Mouse (Mus musculus) liver, embryonic 13.5 days (tissue): Measurements from ENCODE around the gene Ttc37. TPM values are rescaled to one million over a fixed set of nuclear protein-coding genes. Genes with fewer than 3 reads are reported as not detected.

Experiments
- ATAC-seq: fragments of 200-750 bp; cut with Nextera tagmentation; 2 replicates; pipeline ENCODE4 v1.8.0; 2017; ENCODE audit warnings: low read depth, mild to moderate bottlenecking, moderate number of reproducible peaks, moderate library complexity
- DNase-seq: peaks from one replicate; pipeline ENCODE4 v3.0.0; 2022
- H3K27ac ChIP-seq: fragments of 300-500 bp; sonication (generic); 2 replicates; pipeline ENCODE4 v1.5.1; 2015; ENCODE audit warnings: moderate library complexity, mild to moderate bottlenecking, inconsistent platforms
- H3K27me3 ChIP-seq: fragments of 300-500 bp; sonication (generic); 2 replicates; pipeline ENCODE4 v1.6.1; 2015; ENCODE audit warnings: mild to moderate bottlenecking, inconsistent platforms
- H3K36me3 ChIP-seq: fragments of 300-500 bp; sonication (generic); 2 replicates; pipeline ENCODE4 v1.6.1; 2015; ENCODE audit warnings: mild to moderate bottlenecking, inconsistent platforms
- H3K4me1 ChIP-seq: fragments of 300-500 bp; sonication (generic); replicated peaks from 2 replicates; pipeline ENCODE4 v1.6.1; 2015; ENCODE audit warnings: inconsistent platforms
- H3K4me2 ChIP-seq: fragments of 300-500 bp; sonication (generic); 2 replicates; pipeline ENCODE4 v1.6.1; 2015; ENCODE audit warnings: inconsistent platforms, mild to moderate bottlenecking, moderate library complexity
- H3K4me3 ChIP-seq: fragments of 300-500 bp; sonication (generic); replicated peaks from 2 replicates; pipeline ENCODE4 v1.5.1; 2015; ENCODE audit warnings: mild to moderate bottlenecking, inconsistent platforms
- H3K9ac ChIP-seq: fragments of 300-500 bp; sonication (generic); 2 replicates; pipeline ENCODE4 v1.6.1; 2015; ENCODE audit warnings: mild to moderate bottlenecking, inconsistent platforms
- H3K9me3 ChIP-seq: fragments of 300-500 bp; sonication (generic); replicated peaks from 2 replicates; pipeline ENCODE4 v1.6.1; 2016; ENCODE audit warnings: inconsistent platforms
- WGBS: fragments of 180-500 bp; shearing (Covaris S2); methylation state at CpG from one replicate; pipeline ENCODE4 v1.1.7; 2015; ENCODE audit not compliant: insufficient replicate concordance; 5-methylcytosine and 5-hydroxymethylcytosine counted together
- polyA plus RNA-seq: library from polyadenylated mRNA; unstranded; fragments of >200 nt; fragmentation: Nextera tagmentation; extraction: Ambion mirVana; gene quantifications from 2 replicates; pipeline ENCODE4 v1.2.1, GENCODE M21; 2015

Ttc37 gene
- polyA plus RNA-seq, 1 experiment from 2014 or later, result 4.5 TPM

DNA sequence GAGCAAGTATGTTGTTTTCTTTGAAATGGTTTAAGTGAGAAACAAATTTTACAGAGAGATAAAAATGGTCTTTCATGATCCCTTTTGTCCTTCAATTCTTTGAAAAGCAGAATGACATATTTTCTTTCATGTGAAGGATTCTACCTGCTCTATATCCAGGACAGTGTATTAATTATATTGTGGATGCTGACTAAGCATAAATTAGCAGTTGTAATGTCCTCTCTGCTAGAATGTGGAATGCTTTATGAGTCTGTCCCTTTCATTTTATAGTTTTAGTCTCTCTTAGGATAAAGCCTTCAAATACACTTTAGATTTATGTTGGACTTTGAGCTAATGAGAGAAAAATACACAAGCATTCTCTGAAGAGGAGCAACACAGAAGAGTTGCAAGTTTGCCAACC is 75.8 kb downstream of the Ttc37 start:
- Histone ChIP-seq H3K9me3 (no peaks in the 10 kb centered on the region), H3K9ac (no peak overlapping the region), H3K4me3 (no peak overlapping the region), H3K36me3 (peaks cover 21% of the 10 kb centered on the region), H3K4me2 (no peak overlapping the region), H3K4me1 (no peaks in the 10 kb centered on the region), H3K27me3 (no peaks in the 10 kb centered on the region), H3K27ac (no peak overlapping the region)
- DNase-seq (no peak), ATAC-seq (no peak)

DNA sequence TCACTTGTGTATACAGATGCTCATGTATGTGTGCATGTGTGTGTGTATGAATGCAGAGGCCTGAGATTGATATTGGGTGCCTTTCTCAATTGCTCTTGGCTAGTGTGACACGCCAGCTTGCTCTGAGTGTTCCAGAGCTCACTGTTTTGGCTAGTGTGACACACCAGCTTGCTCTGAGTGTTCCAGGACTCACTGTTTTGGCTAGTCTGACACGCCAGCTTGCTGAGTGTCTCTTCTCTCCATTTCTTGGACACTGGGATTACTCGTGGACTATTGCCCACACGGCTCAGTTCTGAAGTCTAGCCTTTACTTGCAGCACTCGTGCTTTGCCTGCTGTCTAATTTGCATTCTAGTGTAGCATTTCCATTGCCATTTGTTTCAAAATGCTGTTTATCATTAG is 80.2 kb downstream of the Ttc37 start:
- no peak overlapping the region for H3K27ac ChIP-seq
- DNase-seq (no peak), ATAC-seq (no peak)
- no peaks in the 10 kb centered on the region for H3K9me3 ChIP-seq
- 0 out of 2 replicates have a peak, but pooled peaks cover 3% of the 10 kb centered on the region for H3K4me1 ChIP-seq
- H3K36me3 ChIP-seq, result peaks cover 31% of the 10 kb centered on the region
- WGBS, result 75% methylated on average over 5 of the region's 5 CpGs
- H3K4me2 ChIP-seq, result no peak overlapping the region
- no peak overlapping the region for H3K9ac ChIP-seq
- H3K27me3 ChIP-seq, result no peaks in the 10 kb centered on the region
- H3K4me3 ChIP-seq, result no peak overlapping the region

DNA sequence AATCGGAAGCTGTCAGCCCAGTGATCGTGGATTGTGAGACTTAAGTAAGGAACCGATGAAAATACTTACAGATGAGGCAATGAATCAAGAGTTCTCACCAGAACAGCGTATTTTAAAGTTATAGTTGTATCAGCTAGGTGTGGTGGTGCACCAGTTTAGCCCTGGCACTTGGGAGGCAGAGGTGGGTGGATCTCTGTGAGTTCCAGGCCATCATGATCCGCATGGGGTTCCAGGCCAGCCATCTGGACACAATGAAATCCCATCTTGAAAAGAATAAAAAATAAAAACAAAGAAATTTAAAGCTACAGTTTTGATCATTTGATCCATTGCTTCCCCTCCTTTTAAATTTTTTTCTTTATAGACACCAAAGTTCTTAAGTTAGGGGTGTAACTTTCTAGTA is 89.1 kb downstream of the Ttc37 start:
- Histone ChIP-seq H3K4me1 (no peaks in the 10 kb centered on the region), H3K27me3 (no peaks in the 10 kb centered on the region), H3K9me3 (no peaks in the 10 kb centered on the region), H3K27ac (no peak overlapping the region), H3K4me3 (no peak overlapping the region), H3K4me2 (no peak overlapping the region), H3K36me3 (peaks cover 33% of the 10 kb centered on the region), H3K9ac (no peak overlapping the region)
- WGBS, result 84% methylated on average over 5 of the region's 5 CpGs
- DNase-seq (no peak), ATAC-seq (no peak)

DNA sequence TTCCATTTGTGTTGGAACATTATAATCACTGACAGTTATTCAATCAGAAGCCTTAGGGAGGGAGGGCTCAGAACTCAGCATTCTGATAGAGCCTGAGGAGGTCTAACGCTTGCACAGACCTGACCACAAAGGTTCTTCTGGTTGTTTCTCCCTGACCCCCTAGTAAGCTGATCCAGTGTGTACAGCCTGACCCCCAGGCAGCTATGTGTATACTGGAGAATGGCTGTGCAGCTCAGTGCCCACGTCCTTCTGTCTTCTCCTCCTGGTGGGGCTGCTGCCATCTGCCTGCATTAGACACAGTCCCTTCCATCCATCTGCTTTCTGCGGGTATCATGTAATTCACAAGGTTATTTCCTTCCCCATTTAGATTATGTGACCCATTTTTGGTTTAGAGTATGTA is 90.7 kb downstream of the Ttc37 start:
- H3K27ac ChIP-seq, result no peak overlapping the region
- H3K9me3 ChIP-seq, result no peaks in the 10 kb centered on the region
- H3K9ac ChIP-seq, result no peak overlapping the region
- ATAC-seq (no peak), DNase-seq (no peak)
- no peak overlapping the region for H3K4me2 ChIP-seq
- H3K27me3 ChIP-seq, result no peaks in the 10 kb centered on the region
- peaks cover 32% of the 10 kb centered on the region for H3K36me3 ChIP-seq
- H3K4me3 ChIP-seq, result no peak overlapping the region
- no peaks in the 10 kb centered on the region for H3K4me1 ChIP-seq
- 74% methylated on average over 3 of the region's 3 CpGs for WGBS

DNA sequence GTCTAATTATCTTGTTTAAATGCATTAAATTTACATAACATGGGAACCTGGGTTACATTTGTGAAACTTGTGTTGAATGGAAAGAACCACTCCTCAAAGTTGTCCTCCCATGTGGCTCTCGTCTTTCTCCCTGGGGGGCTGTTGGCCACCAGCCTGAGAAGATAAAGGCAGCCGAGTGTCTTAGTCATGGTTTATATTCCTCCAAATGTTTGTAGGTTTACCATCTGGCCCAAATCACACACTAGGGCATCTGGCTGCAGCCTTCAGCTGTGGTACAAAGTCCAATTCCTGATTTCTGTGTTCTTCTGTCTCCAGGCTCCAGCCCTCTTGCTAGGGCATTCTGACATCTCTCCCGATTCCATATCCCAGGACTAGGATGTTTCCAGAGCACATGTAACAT is 91.7 kb downstream of the Ttc37 start:
- Histone ChIP-seq H3K4me1 (no peaks in the 10 kb centered on the region), H3K9ac (no peak overlapping the region), H3K36me3 (peaks cover 32% of the 10 kb centered on the region), H3K4me3 (no peak overlapping the region), H3K4me2 (no peak overlapping the region), H3K27me3 (no peaks in the 10 kb centered on the region), H3K27ac (no peak overlapping the region), H3K9me3 (no peaks in the 10 kb centered on the region)
- ATAC-seq (no peak), DNase-seq (no peak)
- 66% methylated on average over 3 of the region's 3 CpGs for WGBS

DNA sequence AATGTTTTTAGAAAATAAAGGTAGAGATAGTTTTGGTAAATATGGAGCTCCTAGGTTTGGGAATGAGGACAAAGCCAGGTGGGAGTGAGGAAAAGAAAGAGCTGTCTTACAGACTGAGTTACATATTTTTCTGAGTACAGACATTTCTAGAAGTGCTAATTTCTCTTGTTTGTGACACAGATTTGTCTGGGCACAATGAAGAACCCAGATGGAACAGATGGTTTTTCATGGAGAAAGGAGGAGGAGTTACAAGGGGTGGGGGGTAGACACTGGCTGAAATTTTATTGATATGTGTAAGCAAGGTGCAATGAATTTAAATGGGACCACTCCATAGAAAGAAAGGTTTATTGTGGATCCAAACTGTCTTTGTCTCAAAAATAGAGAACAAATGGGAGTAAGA is 96.4 kb downstream of the Ttc37 start:
- no peaks in the 10 kb centered on the region for H3K27me3 ChIP-seq
- H3K27ac ChIP-seq, result no peak overlapping the region
- DNase-seq (no peak), ATAC-seq (no peak)
- no peak overlapping the region for H3K4me2 ChIP-seq
- H3K9ac ChIP-seq, result no peak overlapping the region
- no peaks in the 10 kb centered on the region for H3K9me3 ChIP-seq
- H3K4me3 ChIP-seq, result no peak overlapping the region
- H3K36me3 ChIP-seq, result peaks cover 33% of the 10 kb centered on the region
- H3K4me1 ChIP-seq, result no peaks in the 10 kb centered on the region

DNA sequence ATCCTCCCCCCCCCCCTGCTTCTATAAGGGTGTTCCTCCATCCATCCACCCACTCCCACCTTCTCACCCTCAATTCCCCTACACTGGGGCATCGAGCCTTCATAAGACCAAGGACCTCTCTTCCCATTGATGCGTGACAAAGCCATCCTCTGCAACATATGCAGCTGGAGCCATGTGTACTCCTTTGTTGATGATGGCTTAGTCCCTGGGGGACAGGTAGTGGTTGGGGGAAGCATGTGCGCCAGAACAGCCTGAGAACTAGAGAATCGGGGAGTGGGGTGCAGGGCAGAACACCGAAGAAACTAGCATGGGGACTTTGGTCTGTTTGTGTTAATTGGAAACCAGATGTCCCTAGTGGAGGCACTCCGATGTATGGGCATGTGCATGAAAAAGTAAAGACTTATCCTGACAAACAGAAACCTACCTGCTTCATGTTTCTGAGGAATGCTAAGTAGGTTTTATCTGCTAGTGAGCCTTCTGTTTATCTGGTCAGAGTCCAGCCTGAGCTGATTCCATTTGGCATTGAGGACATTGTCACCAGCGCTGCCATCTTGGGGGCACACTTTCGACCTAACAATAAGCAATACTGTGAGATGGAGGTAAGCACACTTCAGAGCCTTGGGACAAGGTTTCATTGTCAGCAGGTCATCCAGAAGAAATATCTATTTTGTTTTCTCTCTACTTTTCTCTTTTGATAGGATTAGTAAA is 97.1 kb downstream of the Ttc37 start:
- Histone ChIP-seq H3K36me3 (peaks cover 29% of the 10 kb centered on the region), H3K9ac (no peak overlapping the region), H3K27me3 (no peaks in the 10 kb centered on the region), H3K9me3 (no peaks in the 10 kb centered on the region), H3K4me2 (no peak overlapping the region), H3K4me3 (no peak overlapping the region), H3K27ac (no peak overlapping the region), H3K4me1 (no peaks in the 10 kb centered on the region)
- DNase-seq (no peak), ATAC-seq (no peak)
- WGBS, result 77% methylated on average over 8 of the region's 8 CpGs

DNA sequence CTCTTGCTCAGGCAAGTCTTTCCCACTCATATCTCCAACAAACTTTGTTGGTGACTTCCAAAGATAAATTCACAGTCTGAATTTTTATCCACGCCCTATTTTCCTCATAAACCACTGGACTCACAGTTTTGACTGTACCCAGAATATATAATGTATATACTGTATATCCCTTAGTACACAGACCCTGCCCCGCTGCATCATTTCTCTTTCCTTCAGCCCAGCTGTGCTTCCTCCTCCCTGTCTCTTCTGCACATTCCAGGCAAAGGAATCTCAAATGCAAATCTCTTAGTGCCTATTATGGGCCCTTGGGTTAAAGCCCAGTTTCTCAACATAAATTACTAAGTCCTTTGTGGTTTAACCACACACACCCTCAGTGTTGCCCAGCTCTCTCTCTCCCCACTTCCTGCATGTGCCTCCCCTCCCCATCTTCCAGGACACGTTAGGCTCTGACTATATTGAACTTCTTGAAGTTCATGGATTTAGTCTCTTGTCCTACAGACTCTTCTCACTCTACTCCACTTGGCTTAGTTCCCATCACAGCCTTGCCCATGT is 98.8 kb downstream of the Ttc37 start:
- WGBS, result 62% methylated on average over 3 of the region's 3 CpGs
- no peak overlapping the region for H3K4me2 ChIP-seq
- peaks cover 11% of the 10 kb centered on the region for H3K36me3 ChIP-seq
- H3K27me3 ChIP-seq, result no peaks in the 10 kb centered on the region
- DNase-seq (no peak), ATAC-seq (no peak)
- H3K4me3 ChIP-seq, result no peak overlapping the region
- H3K27ac ChIP-seq, result no peak overlapping the region
- no peaks in the 10 kb centered on the region for H3K4me1 ChIP-seq
- no peak overlapping the region for H3K9ac ChIP-seq
- no peaks in the 10 kb centered on the region for H3K9me3 ChIP-seq

DNA sequence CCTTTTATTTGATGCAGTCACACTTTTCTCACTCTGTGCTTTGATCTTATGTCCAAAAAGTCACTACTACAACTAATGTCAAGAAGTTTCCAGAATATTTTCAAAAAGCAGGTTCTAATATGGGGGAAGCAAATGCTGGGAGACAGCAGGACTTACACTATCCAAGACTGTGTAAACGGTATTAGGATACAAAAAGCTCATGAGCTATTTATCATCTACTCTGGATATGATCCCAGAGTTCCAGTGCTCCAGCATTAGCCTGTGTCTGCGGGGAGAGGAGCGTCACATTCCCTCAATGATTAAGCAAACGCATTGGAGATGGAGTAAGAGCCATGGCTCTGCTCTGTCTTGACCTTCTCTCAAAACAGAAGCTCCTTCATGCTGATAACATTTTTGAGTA is 101.4 kb downstream of the Ttc37 start:
- 75% methylated on average over 4 of the region's 4 CpGs for WGBS
- ATAC-seq, result no peak
- no peak overlapping the region for H3K27ac ChIP-seq
- H3K36me3 ChIP-seq, result peaks cover 8% of the 10 kb centered on the region; the same call in 1 of the 2 replicates
- DNase-seq, result no peak
- H3K4me1 ChIP-seq, result no peaks in the 10 kb centered on the region
- no peaks in the 10 kb centered on the region for H3K27me3 ChIP-seq
- H3K9me3 ChIP-seq, result no peaks in the 10 kb centered on the region
- no peak overlapping the region for H3K4me3 ChIP-seq
- H3K9ac ChIP-seq, result no peak overlapping the region
- no peak overlapping the region for H3K4me2 ChIP-seq

DNA sequence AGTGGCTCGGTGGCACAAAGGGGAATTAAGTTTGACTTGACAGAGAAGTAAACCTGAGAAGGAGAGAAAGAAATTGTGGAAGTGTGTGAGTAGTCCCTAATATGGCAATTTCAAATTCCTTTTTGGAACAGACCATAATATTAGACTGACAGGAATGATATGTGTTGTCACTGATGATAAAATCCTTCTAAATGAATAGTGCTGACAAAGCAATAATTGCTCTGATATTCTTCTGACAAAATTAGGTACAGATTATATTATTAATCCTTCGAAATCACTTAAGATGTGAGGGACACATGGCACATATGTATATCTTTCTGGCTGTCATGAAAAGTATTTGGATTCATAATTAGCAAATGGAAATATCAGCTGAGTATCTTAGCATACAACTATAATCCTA is 116.4 kb downstream of the Ttc37 start:
- Histone ChIP-seq H3K4me3 (no peak overlapping the region), H3K36me3 (no peaks in the 10 kb centered on the region), H3K9me3 (no peaks in the 10 kb centered on the region), H3K27me3 (no peaks in the 10 kb centered on the region), H3K9ac (no peak overlapping the region), H3K4me1 (no peaks in the 10 kb centered on the region), H3K4me2 (no peak overlapping the region), H3K27ac (no peak overlapping the region)
- ATAC-seq (no peak), DNase-seq (no peak)
- 56% methylated on average over 2 of the region's 2 CpGs for WGBS

DNA sequence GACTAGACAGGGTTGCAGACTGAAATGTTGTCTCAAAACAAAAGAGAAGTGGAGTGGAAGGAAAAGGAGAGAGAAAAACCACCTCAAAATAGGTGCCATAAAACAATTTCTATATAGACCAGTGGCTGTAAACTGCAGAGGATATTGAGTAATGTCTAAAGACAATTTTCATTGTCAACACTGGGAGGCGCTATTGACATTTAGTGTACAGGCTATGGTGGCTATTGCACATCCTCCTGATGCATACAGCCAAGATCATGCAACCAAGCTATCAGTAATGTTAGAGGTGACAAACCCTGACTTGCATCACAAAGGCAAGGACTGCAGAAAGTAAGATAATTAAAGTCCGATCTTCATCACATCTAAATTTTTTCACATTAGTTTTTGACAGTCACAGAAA is 116.9 kb downstream of the Ttc37 start:
- DNase-seq, result no peak
- no peaks in the 10 kb centered on the region for H3K27me3 ChIP-seq
- 35% methylated on average over 2 of the region's 2 CpGs for WGBS
- no peak overlapping the region for H3K9ac ChIP-seq
- no peaks in the 10 kb centered on the region for H3K4me1 ChIP-seq
- no peak overlapping the region for H3K4me2 ChIP-seq
- ATAC-seq, result no peak
- no peaks in the 10 kb centered on the region for H3K9me3 ChIP-seq
- no peaks in the 10 kb centered on the region for H3K36me3 ChIP-seq
- no peak overlapping the region for H3K4me3 ChIP-seq
- H3K27ac ChIP-seq, result no peak overlapping the region
